Mouse (Mus musculus): ENCODE results near the gene Ehbp1l1. TPM values are rescaled to one million over a fixed set of nuclear protein-coding genes. Genes with fewer than 3 reads are reported as not detected.

The Ehbp1l1 gene
- 0.69 TPM for polyA plus RNA-seq (2014; fragmentation: Illumina TruSeq; extraction: RNeasy Lipid Tissue Mini Kit (QIAGEN cat#74804); ENCODE audit: low read depth, low replicate concordance)

DNA sequence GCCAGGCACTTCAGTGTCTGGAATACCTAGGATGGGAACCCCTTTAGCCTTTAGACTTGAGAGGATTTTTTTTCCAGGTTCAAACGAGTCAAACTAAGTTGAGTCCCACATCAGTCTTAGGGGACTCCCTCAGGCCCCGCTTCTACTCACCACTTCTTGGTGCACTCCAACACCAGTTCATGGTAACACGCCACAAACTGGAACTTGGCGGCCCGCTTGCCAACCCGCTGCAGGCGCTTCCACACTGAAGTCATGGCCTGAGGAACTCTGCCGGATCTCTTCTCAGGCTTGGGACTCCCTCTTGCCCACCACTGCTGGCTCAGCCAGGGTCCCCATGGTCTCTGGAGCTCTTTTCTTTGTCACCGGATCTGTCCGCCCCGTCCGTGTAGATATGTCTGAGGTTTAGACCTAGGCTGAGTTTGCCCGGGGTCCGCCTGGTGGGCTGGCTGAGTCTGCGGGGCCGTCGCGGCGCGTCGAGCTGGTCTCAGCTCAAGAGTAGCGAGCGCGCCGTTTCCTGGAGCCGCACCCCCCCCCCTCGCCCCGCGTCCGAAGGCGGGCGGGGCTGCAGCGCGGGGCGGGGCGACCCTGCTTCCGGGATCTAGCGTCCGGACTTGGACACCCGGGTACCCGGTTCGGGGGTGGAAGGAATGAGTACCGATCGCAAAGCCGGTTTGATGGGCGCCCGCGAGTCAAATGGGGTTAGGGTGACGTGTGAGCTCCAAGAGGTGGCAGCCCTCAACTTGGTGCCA, at the start of gene Ehbp1l1:
Gene Ehbp1l1 (minus strand): TSS at position 551 of the 749 bp plus-strand sequence.

GRCm38 (mm10) chr19:5770925-5771860, 45.1 kb upstream of the Ehbp1l1 start, which contains the start of gene Scyl1:
Gene Scyl1, minus strand, starts transcription at chr19:5771419.

DNA sequence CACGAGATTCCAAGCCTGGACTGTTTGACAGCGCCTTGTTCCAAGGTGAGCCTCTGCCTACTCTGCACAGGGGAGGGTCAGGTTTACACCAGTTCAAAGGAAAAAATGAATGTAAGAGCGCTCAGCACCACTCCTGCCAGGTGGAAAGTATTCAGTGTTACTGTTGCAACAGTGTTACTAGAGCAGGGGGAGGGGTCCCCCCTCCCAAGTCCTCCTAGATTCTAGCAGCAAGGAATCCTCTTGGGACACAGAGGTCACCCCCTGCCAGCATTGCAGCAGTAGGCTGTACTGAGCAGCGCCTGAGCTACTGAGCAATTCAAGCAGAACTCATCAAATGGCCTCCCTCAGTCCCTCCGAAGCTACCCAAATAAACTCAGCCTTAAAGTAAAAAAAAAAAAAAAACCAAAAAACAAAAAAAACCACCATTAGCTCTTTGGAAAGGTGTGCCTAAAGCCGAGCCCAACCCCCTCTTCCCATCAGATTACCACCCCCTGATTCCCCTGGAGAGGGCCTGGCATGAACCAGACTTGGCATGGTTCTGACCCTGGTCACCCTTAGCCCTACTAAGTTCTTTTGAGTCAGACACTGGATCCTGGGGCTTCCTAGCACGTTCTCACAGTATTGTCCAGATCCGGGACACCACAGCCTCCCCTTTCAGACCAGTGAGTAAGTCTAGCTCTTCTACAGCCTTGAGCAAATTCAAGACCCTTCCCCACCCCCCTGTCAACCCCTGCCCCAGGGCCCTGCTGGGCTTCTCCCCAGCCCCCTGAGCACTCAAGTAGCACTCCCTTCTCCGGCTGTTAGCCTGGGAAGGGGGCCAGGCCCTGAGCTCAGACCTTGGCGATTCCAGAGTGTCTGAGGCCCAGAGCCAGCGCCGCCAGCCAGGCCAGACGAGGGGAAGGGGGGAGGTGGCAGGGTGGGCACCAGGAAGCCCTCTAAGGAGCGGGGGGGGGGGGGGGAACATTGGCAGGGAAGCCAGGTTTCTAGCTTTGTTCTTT, 14.5 kb upstream of the Ehbp1l1 start, which contains the start of gene Ltbp3:
Gene Ltbp3 (plus strand): TSS at position 585 of the 998 bp plus-strand sequence.

GRCm38 (mm10) chr19:5729444-5729815, 3.3 kb upstream of the Ehbp1l1 start, which contains the start of gene Fam89b:
Gene Fam89b, minus strand, starts transcription at chr19:5729653.

DNA sequence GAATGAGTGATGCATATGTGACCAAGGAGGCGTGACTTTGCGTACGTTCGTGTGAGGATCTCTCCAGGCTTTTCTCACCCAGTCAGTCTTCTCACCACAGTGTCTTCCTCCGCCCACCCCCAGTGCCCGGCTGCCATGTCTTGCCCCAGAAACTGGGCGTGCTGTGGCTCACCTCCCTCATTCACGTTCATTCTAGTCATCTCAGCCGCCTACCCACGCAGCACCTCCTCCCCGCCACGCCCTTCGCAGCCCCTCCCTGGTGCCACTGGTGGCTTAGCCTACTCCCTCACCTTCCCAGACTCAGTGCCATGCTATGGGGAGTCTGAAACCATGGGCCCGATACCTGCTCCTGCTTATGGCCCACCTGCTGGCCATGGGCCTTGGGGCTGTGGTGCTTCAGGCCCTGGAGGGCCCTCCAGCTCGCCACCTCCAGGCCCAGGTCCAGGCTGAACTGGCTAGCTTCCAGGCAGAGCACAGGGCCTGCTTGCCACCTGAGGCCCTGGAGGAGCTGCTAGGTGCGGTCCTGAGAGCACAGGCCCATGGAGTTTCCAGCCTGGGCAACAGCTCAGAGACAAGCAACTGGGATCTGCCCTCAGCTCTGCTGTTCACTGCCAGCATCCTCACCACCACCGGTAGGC, 21.8 kb downstream of the Ehbp1l1 start, which contains the start of gene Kcnk7:
Gene Kcnk7 (plus strand): TSS at position 205 of the 638 bp plus-strand sequence.

GRCm38 (mm10) chr19:5688200-5689087, 37.7 kb downstream of the Ehbp1l1 start, which contains the start of the genes Map3k11 and Pcnx3:
Gene Map3k11, plus strand, starts transcription at chr19:5688742.
Gene Pcnx3, minus strand, starts transcription at chr19:5688908.

GRCm38 (mm10) chr19:5662981-5663913, 62.9 kb downstream of the Ehbp1l1 start, which contains the start of gene Sipa1:
Gene Sipa1, minus strand, starts transcription at chr19:5663707.

Other genes with a start within 250 kb of the Ehbp1l1 start
- gene Mus81, start 237.9 kb downstream of the Ehbp1l1 start, polyA plus RNA-seq (2014; fragmentation: Illumina TruSeq; extraction: RNeasy Lipid Tissue Mini Kit (QIAGEN cat#74804); ENCODE audit: low read depth, low replicate concordance), result 0.74 TPM
- gene Cfl1, start 235.9 kb downstream of the Ehbp1l1 start, polyA plus RNA-seq (2014; fragmentation: Illumina TruSeq; extraction: RNeasy Lipid Tissue Mini Kit (QIAGEN cat#74804); ENCODE audit: low read depth, low replicate concordance), result 109 TPM
- not detected for gene 1700020D05Rik, start 222.5 kb downstream of the Ehbp1l1 start, polyA plus RNA-seq (2014; fragmentation: Illumina TruSeq; extraction: RNeasy Lipid Tissue Mini Kit (QIAGEN cat#74804); ENCODE audit: low read depth, low replicate concordance)
- 0.64 TPM for gene Snx32, start 215.8 kb downstream of the Ehbp1l1 start, polyA plus RNA-seq (2014; fragmentation: Illumina TruSeq; extraction: RNeasy Lipid Tissue Mini Kit (QIAGEN cat#74804); ENCODE audit: low read depth, low replicate concordance)
- not detected for gene Ovol1, start 165.7 kb downstream of the Ehbp1l1 start, polyA plus RNA-seq (2014; fragmentation: Illumina TruSeq; extraction: RNeasy Lipid Tissue Mini Kit (QIAGEN cat#74804); ENCODE audit: low read depth, low replicate concordance)
- gene Ap5b1, start 158.3 kb downstream of the Ehbp1l1 start, polyA plus RNA-seq (2014; fragmentation: Illumina TruSeq; extraction: RNeasy Lipid Tissue Mini Kit (QIAGEN cat#74804); ENCODE audit: low read depth, low replicate concordance), result not detected
- gene Rnaseh2c, start 124.4 kb downstream of the Ehbp1l1 start, polyA plus RNA-seq (2014; fragmentation: Illumina TruSeq; extraction: RNeasy Lipid Tissue Mini Kit (QIAGEN cat#74804); ENCODE audit: low read depth, low replicate concordance), result 3.4 TPM
- gene Kat5, start 116.1 kb downstream of the Ehbp1l1 start, polyA plus RNA-seq (2014; fragmentation: Illumina TruSeq; extraction: RNeasy Lipid Tissue Mini Kit (QIAGEN cat#74804); ENCODE audit: low read depth, low replicate concordance), result 7.2 TPM
- gene Rela, start 88.8 kb downstream of the Ehbp1l1 start, polyA plus RNA-seq (2014; fragmentation: Illumina TruSeq; extraction: RNeasy Lipid Tissue Mini Kit (QIAGEN cat#74804); ENCODE audit: low read depth, low replicate concordance), result 2.4 TPM
- 0.16 TPM for gene Sipa1, start 62.6 kb downstream of the Ehbp1l1 start, polyA plus RNA-seq (2014; fragmentation: Illumina TruSeq; extraction: RNeasy Lipid Tissue Mini Kit (QIAGEN cat#74804); ENCODE audit: low read depth, low replicate concordance)
- 0.16 TPM for gene Map3k11, start 37.6 kb downstream of the Ehbp1l1 start, polyA plus RNA-seq (2014; fragmentation: Illumina TruSeq; extraction: RNeasy Lipid Tissue Mini Kit (QIAGEN cat#74804); ENCODE audit: low read depth, low replicate concordance)
- gene Pcnx3, start 37.4 kb downstream of the Ehbp1l1 start, polyA plus RNA-seq (2014; fragmentation: Illumina TruSeq; extraction: RNeasy Lipid Tissue Mini Kit (QIAGEN cat#74804); ENCODE audit: low read depth, low replicate concordance), result 0.37 TPM
- gene Kcnk7, start 21.9 kb downstream of the Ehbp1l1 start, polyA plus RNA-seq (2014; fragmentation: Illumina TruSeq; extraction: RNeasy Lipid Tissue Mini Kit (QIAGEN cat#74804); ENCODE audit: low read depth, low replicate concordance), result not detected
- gene Fam89b, start 3.3 kb upstream of the Ehbp1l1 start, polyA plus RNA-seq (2014; fragmentation: Illumina TruSeq; extraction: RNeasy Lipid Tissue Mini Kit (QIAGEN cat#74804); ENCODE audit: low read depth, low replicate concordance), result 0.45 TPM
- 0.32 TPM for gene Ltbp3, start 14.6 kb upstream of the Ehbp1l1 start, polyA plus RNA-seq (2014; fragmentation: Illumina TruSeq; extraction: RNeasy Lipid Tissue Mini Kit (QIAGEN cat#74804); ENCODE audit: low read depth, low replicate concordance)
- 1.4 TPM for gene Scyl1, start 45.1 kb upstream of the Ehbp1l1 start, polyA plus RNA-seq (2014; fragmentation: Illumina TruSeq; extraction: RNeasy Lipid Tissue Mini Kit (QIAGEN cat#74804); ENCODE audit: low read depth, low replicate concordance)
- 1.5 TPM for gene Frmd8, start 149.0 kb upstream of the Ehbp1l1 start, polyA plus RNA-seq (2014; fragmentation: Illumina TruSeq; extraction: RNeasy Lipid Tissue Mini Kit (QIAGEN cat#74804); ENCODE audit: low read depth, low replicate concordance)
- 7.7 TPM for gene Slc25a45, start 151.5 kb upstream of the Ehbp1l1 start, polyA plus RNA-seq (2014; fragmentation: Illumina TruSeq; extraction: RNeasy Lipid Tissue Mini Kit (QIAGEN cat#74804); ENCODE audit: low read depth, low replicate concordance)
- gene Tigd3, start 167.8 kb upstream of the Ehbp1l1 start, polyA plus RNA-seq (2014; fragmentation: Illumina TruSeq; extraction: RNeasy Lipid Tissue Mini Kit (QIAGEN cat#74804); ENCODE audit: low read depth, low replicate concordance), result not detected
- 7.4 TPM for gene Dpf2, start 186.7 kb upstream of the Ehbp1l1 start, polyA plus RNA-seq (2014; fragmentation: Illumina TruSeq; extraction: RNeasy Lipid Tissue Mini Kit (QIAGEN cat#74804); ENCODE audit: low read depth, low replicate concordance)
- 0.56 TPM for gene Cdc42ep2, start 198.5 kb upstream of the Ehbp1l1 start, polyA plus RNA-seq (2014; fragmentation: Illumina TruSeq; extraction: RNeasy Lipid Tissue Mini Kit (QIAGEN cat#74804); ENCODE audit: low read depth, low replicate concordance)
- 2.9 TPM for gene Pola2, start 237.9 kb upstream of the Ehbp1l1 start, polyA plus RNA-seq (2014; fragmentation: Illumina TruSeq; extraction: RNeasy Lipid Tissue Mini Kit (QIAGEN cat#74804); ENCODE audit: low read depth, low replicate concordance)

All from liver, adult 10 weeks (tissue).